In genomic region chr11:95980762-95981418, GRCm38 (mm10) we compare ENCODE assay signal across 9 mouse cellular contexts. TPM values are rescaled to one million over a fixed set of nuclear protein-coding genes. Genes with fewer than 3 reads are reported as not detected.
DNase-seq lines count a peak whose midpoint lies in the region; ATAC-seq lines count a peak whose summit lies in the region.
"Had no signal": no experiment of that assay in that cellular context is flagged by ENCODE, and none has a peak within 500 bp of the region (broad histone marks: within the 10 kb centered on the region; RNA-seq: fewer than 3 reads in every experiment).

No protein-coding gene starts in this region.

- H3K36me3 ChIP-seq in hindbrain, embryonic 11.5 days (ENCODE audit: control insufficient read depth, insufficient read depth, low read length) = peaks cover 10% of the 10 kb centered on the region; the same call in 1 of the 2 replicates
- peaks cover 26% of the 10 kb centered on the region for H3K36me3 ChIP-seq in hindbrain, embryonic 13.5 days

- no peak overlapping the region for H3K4me3 ChIP-seq in hindbrain, embryonic 11.5 days (ENCODE audit: low read depth, low read length)
- H3K4me3 ChIP-seq in hindbrain, embryonic 13.5 days = no peak overlapping the region

- H3K9me3 ChIP-seq in hindbrain, embryonic 11.5 days (ENCODE audit: control insufficient read depth, low read length) = no peaks in the 10 kb centered on the region
- no peaks in the 10 kb centered on the region for H3K9me3 ChIP-seq in hindbrain, embryonic 13.5 days

- 0 out of 2 replicates have a peak, but pooled peaks cover 6% of the 10 kb centered on the region for H3K4me1 ChIP-seq in hindbrain, embryonic 11.5 days (replicated peaks; ENCODE audit: control insufficient read depth, insufficient read depth, low read length)
- H3K4me1 ChIP-seq in hindbrain, embryonic 13.5 days (replicated peaks) = peaks cover 16% of the 10 kb centered on the region

- no peaks in the 10 kb centered on the region for H3K27me3 ChIP-seq in hindbrain, embryonic 11.5 days (ENCODE audit: control insufficient read depth, insufficient read depth, low read length)
- no peaks in the 10 kb centered on the region for H3K27me3 ChIP-seq in hindbrain, embryonic 13.5 days

- DNase-seq in hindbrain, embryonic 11.5 days (ENCODE audit: low spot score) = peak; percentile 62
- DNase-seq in ES-CJ7 (ENCODE audit: low read depth, low spot score) = peak; percentile 100
- peak; percentile 71 for DNase-seq in c-Kit-positive CD71-positive TER-119-positive erythroid progenitor cells, embryonic 14.5 days (ENCODE audit: low spot score)
- peak; percentile 76 for DNase-seq in kidney, postnatal 10 days
- no peak for DNase-seq in urinary bladder, postnatal 4 days (ENCODE audit: low spot score in 2 of 2)
- DNase-seq in urinary bladder, postnatal 36 days (ENCODE audit: low spot score in 2 of 2) = no peak

- H3K4me2 ChIP-seq in hindbrain, embryonic 11.5 days (replicated peaks; ENCODE audit: low read depth, low read length) = no peak overlapping the region
- no peak overlapping the region for H3K4me2 ChIP-seq in hindbrain, embryonic 13.5 days

- no peak overlapping the region for H3K9ac ChIP-seq in hindbrain, embryonic 11.5 days (ENCODE audit: low read depth, low read length)
- no peak overlapping the region for H3K9ac ChIP-seq in hindbrain, embryonic 13.5 days

- no peak overlapping the region for H3K27ac ChIP-seq in hindbrain, embryonic 11.5 days (ENCODE audit: low read depth, low read length)
- H3K27ac ChIP-seq in hindbrain, embryonic 13.5 days = no peak overlapping the region

- 64% methylated on average over 8 of the region's 8 CpGs for WGBS in hindbrain, embryonic 11.5 days
- 67% methylated on average over 8 of the region's 8 CpGs for WGBS in hindbrain, embryonic 13.5 days

- no peak for ATAC-seq in hindbrain, embryonic 11.5 days (ENCODE audit: low FRiP score)
- no peak for ATAC-seq in hindbrain, embryonic 13.5 days (ENCODE audit: low FRiP score)
- peak; percentile 81 for ATAC-seq in megakaryocyte-erythroid progenitor cell, adult 5-6 weeks (replicated peaks; ENCODE audit: low FRiP score, low TSS enrichment, poor library complexity, severe bottlenecking)

RNA-seq across cellular contexts. Expression of gene Igf2bp1, which starts 24.9 kb away (rescaled TPM):
- 80.6 and 83.9 TPM in 2 replicates for polyA plus RNA-seq in hindbrain, embryonic 11.5 days (2014; fragmentation: Nextera tagmentation; extraction: Ambion mirVana)
- polyA plus RNA-seq in hindbrain, embryonic 13.5 days (2015; fragmentation: Nextera tagmentation; extraction: Ambion mirVana) = 22.8 and 23.1 TPM in 2 replicates
- total RNA-seq in megakaryocyte-erythroid progenitor cell, adult 5-6 weeks (2014; fragmentation: Nextera tagmentation) = 0.02 TPM in 1 of 2 replicates, not detected in the other
- total RNA-seq in megakaryocyte-erythroid progenitor cell, adult 5-6 weeks (2017) = not detected in 2 replicates

RNA-seq across cellular contexts. Expression of gene Gip, which starts 43.5 kb away (rescaled TPM):
- polyA plus RNA-seq in hindbrain, embryonic 11.5 days (2014; fragmentation: Nextera tagmentation; extraction: Ambion mirVana) = not detected in 2 replicates
- not detected in 2 replicates for polyA plus RNA-seq in hindbrain, embryonic 13.5 days (2015; fragmentation: Nextera tagmentation; extraction: Ambion mirVana)
- not detected in 2 replicates for total RNA-seq in megakaryocyte-erythroid progenitor cell, adult 5-6 weeks (2014; fragmentation: Nextera tagmentation)
- total RNA-seq in megakaryocyte-erythroid progenitor cell, adult 5-6 weeks (2017) = not detected in 2 replicates
- polyA plus RNA-seq: frontal cortex, adult 2 months had no signal

RNA-seq across cellular contexts. Expression of gene Snf8, which starts 53.8 kb away (rescaled TPM):
- 47.3 and 48.8 TPM in 2 replicates for polyA plus RNA-seq in hindbrain, embryonic 11.5 days (2014; fragmentation: Nextera tagmentation; extraction: Ambion mirVana)
- 138 and 141 TPM in 2 replicates for polyA plus RNA-seq in hindbrain, embryonic 13.5 days (2015; fragmentation: Nextera tagmentation; extraction: Ambion mirVana)
- total RNA-seq in megakaryocyte-erythroid progenitor cell, adult 5-6 weeks (2014; fragmentation: Nextera tagmentation) = 94.1 and 96.1 TPM in 2 replicates
- total RNA-seq in megakaryocyte-erythroid progenitor cell, adult 5-6 weeks (2017) = 37.3 and 54.3 TPM in 2 replicates

Comparison
In these comparisons a context has a peak if more than half of its experiments do, and no peak if none do; other contexts are left out.
1. DNase-seq: peak in hindbrain, embryonic 11.5 days (single experiment), ES-CJ7 (single experiment), c-Kit-positive CD71-positive TER-119-positive erythroid progenitor cells, embryonic 14.5 days (single experiment) and kidney, postnatal 10 days (single experiment); none in urinary bladder, postnatal 4 days (0 of 2) and urinary bladder, postnatal 36 days (0 of 2).